Mouse (Mus musculus) left cerebral cortex, adult 2 months (tissue): ENCODE data around the gene Kat7. TPM values are rescaled to one million over a fixed set of nuclear protein-coding genes. Genes with fewer than 3 reads are reported as not detected.
A peak's percentile ranks its signal among the peaks of the same experiment; 100 is the strongest.

ENCODE experiments used
- DNase-seq, 2 experiments: peaks; one replicate each; pipeline ENCODE4 v3.0.0; 2021 to 2022; ENCODE audit warnings: low spot score in 2 of 2, mixed read lengths in 1 of 2; ENCODE audit errors: extremely low spot score in 1 of 2
- H3K27ac ChIP-seq: fragments of 200-600 bp; 2 replicates; pipeline ENCODE4 v1.8.1; 2022
- H3K4me3 ChIP-seq: fragments of 200-600 bp; 2 replicates; pipeline ENCODE4 v1.8.1; 2022
- CTCF ChIP-seq: fragments of 200-600 bp; IDR thresholded peaks from 2 replicates; pipeline ENCODE4 v1.8.1; 2022; ENCODE audit warnings: antibody characterized with exemption, mild to moderate bottlenecking, moderate library complexity
- intact Hi-C: fragments of 180-260 bp; cut with DNase I; formaldehyde crosslinking; loops from one replicate; pipeline ENCODE4 v1.15.1; 2025
- long read RNA-seq, 2 experiments: library from polyadenylated mRNA; stranded (forward); transcript quantifications; one replicate each; pipeline ENCODE4 v2.0.0; 2021; ENCODE audit warnings: borderline mapping rate in 2 of 2
- total RNA-seq, 2 experiments: library from RNA; stranded (reverse); gene quantifications; 2 replicates each; pipeline ENCODE4 v1.2.3; 2021

The Kat7 gene
- total RNA-seq, result 10 to 100 TPM; 72.3 to 77.2 TPM
- long read RNA-seq, experiment 1, transcript Kat7-205 (15 exons, 3,560 nt), result minor isoform, 9 of 30 reads
- long read RNA-seq, experiment 1, transcript Kat7-204 (14 exons, 3,470 nt), result major isoform, 15 of 30 reads
- long read RNA-seq, experiment 1, partial matches to known transcripts, result 1 of 30 reads
- long read RNA-seq, experiment 1, other reads (novel, unspliced or antisense), result 4 of 30 reads
- long read RNA-seq, experiment 2, transcript Kat7-204 (14 exons, 3,470 nt), result major isoform, 6 of 13 reads
- long read RNA-seq, experiment 2, transcript Kat7-205 (15 exons, 3,560 nt), result minor isoform, 5 of 13 reads
- long read RNA-seq, experiment 2, partial matches to known transcripts, result 0 of 13 reads
- long read RNA-seq, experiment 2, other reads (novel, unspliced or antisense), result 1 of 13 reads

- intact Hi-C loops, result loop anchor here (1.0 kb wide), 1 partner anchor 74 kb away; the partner anchor contains the start of gene Slc35b1
- DNase-seq, result peak; percentile 95 to 98
- Histone ChIP-seq H3K4me3 (peak within 1 kb of the TSS; percentile 98), H3K27ac (peak within 1 kb of the TSS; percentile 99)
- TF ChIP-seq CTCF, result no peak
Observed at GRCm38 (mm10) chr11:95310007-95310647, at the start of gene Kat7. TSS of gene Kat7 (minus strand) at chr11:95310246.

GRCm38 (mm10) chr11:95358263-95358662, 48.2 kb upstream of the Kat7 start:
- intact Hi-C loops, result no loop called here
- no peak for TF ChIP-seq CTCF
- H3K4me3 ChIP-seq, result no peak overlapping the region
- no peak for DNase-seq
- H3K27ac ChIP-seq, result no peak overlapping the region

- peak; percentile 25 to 33 for DNase-seq
- Histone ChIP-seq H3K4me3 (no peak overlapping the region), H3K27ac (no peak overlapping the region)
- intact Hi-C loops, result no loop called here
- TF ChIP-seq CTCF, result no peak
Observed at GRCm38 (mm10) chr11:95356469-95357273, 46.6 kb upstream of the Kat7 start.

GRCm38 (mm10) chr11:95356039-95356438, 46.0 kb upstream of the Kat7 start:
- no peak for DNase-seq
- intact Hi-C loops, result no loop called here
- Histone ChIP-seq H3K27ac (no peak overlapping the region), H3K4me3 (no peak overlapping the region)
- no peak for TF ChIP-seq CTCF

- intact Hi-C loops, result no loop called here
- DNase-seq, result no peak
- H3K4me3 ChIP-seq, result no peak overlapping the region
- H3K27ac ChIP-seq, result no peak overlapping the region
- no peak for TF ChIP-seq CTCF
Observed at GRCm38 (mm10) chr11:95355661-95356011, 45.6 kb upstream of the Kat7 start.

GRCm38 (mm10) chr11:95354945-95355660, 45.1 kb upstream of the Kat7 start:
- TF ChIP-seq CTCF, result no peak
- DNase-seq, result no peak
- Histone ChIP-seq H3K4me3 (no peak overlapping the region), H3K27ac (no peak overlapping the region)
- intact Hi-C loops, result no loop called here

GRCm38 (mm10) chr11:95354228-95354944, 44.3 kb upstream of the Kat7 start:
- intact Hi-C loops, result no loop called here
- no peak for DNase-seq
- H3K4me3 ChIP-seq, result no peak overlapping the region
- H3K27ac ChIP-seq, result no peak overlapping the region
- no peak for TF ChIP-seq CTCF

- intact Hi-C loops, result no loop called here
- TF ChIP-seq CTCF, result no peak
- DNase-seq, result no peak
- Histone ChIP-seq H3K27ac (no peak overlapping the region), H3K4me3 (no peak overlapping the region)
Observed at GRCm38 (mm10) chr11:95353226-95353625, 43.2 kb upstream of the Kat7 start.

GRCm38 (mm10) chr11:95352686-95353085, 42.6 kb upstream of the Kat7 start:
- no peak for TF ChIP-seq CTCF
- Histone ChIP-seq H3K27ac (no peak overlapping the region), H3K4me3 (no peak overlapping the region)
- no peak for DNase-seq
- intact Hi-C loops, result no loop called here

GRCm38 (mm10) chr11:95350960-95351359, 40.9 kb upstream of the Kat7 start:
- intact Hi-C loops, result no loop called here
- DNase-seq, result no peak

GRCm38 (mm10) chr11:95350289-95350688, 40.2 kb upstream of the Kat7 start:
- no peak for TF ChIP-seq CTCF
- intact Hi-C loops, result no loop called here
- no peak overlapping the region for H3K27ac ChIP-seq
- H3K4me3 ChIP-seq, result no peak overlapping the region
- DNase-seq, result no peak

More at GRCm38 (mm10) chr11:95350960-95351359, 40.9 kb upstream of the Kat7 start:
- no peak overlapping the region for H3K27ac ChIP-seq
- no peak overlapping the region for H3K4me3 ChIP-seq
- TF ChIP-seq CTCF, result no peak
